Mouse (Mus musculus): ENCODE measurements around the gene Lyg2. TPM values are rescaled to one million over a fixed set of nuclear protein-coding genes. Genes with fewer than 3 reads are reported as not detected.

Gene Lyg2
- polyA plus RNA-seq (2015; fragmentation: Nextera tagmentation; extraction: Ambion mirVana) = not detected in 2 replicates

DNA sequence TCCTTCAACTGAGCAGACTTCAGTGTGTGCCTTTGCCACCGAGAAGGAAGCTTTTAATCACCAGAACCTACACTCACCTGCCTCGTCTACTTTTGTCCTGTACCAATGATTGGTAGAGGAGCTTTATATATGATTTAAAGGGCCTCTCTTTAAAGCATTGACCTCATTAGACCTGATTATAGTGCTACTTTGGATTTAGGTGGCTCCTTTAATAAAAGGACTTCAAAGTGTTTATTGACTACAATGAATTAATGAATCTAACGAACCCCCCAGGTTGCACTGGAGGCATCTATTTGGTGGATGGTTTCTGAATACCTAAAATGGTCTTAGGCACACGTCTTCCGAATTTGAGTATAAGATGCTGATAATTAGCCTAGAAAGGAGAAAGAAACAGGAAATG, at the start of gene Lyg2:
Gene Lyg2 (minus strand): TSS at position 101 of the 400 bp plus-strand sequence.
- Histone ChIP-seq H3K4me2 (no peak within 1 kb of the TSS), H3K9me3 (no peaks in the 10 kb centered on the region), H3K36me3 (no peaks in the 10 kb centered on the region), H3K9ac (no peak within 1 kb of the TSS), H3K27me3 (no peaks in the 10 kb centered on the region), H3K27ac (no peak within 1 kb of the TSS), H3K4me1 (no peaks in the 10 kb centered on the region), H3K4me3 (no peak within 1 kb of the TSS)
- no peak for ATAC-seq (ENCODE audit: borderline replicate concordance, extremely low read depth, low FRiP score, low TSS enrichment)
- 74% methylated on average over 5 of the region's 5 CpGs for WGBS

DNA sequence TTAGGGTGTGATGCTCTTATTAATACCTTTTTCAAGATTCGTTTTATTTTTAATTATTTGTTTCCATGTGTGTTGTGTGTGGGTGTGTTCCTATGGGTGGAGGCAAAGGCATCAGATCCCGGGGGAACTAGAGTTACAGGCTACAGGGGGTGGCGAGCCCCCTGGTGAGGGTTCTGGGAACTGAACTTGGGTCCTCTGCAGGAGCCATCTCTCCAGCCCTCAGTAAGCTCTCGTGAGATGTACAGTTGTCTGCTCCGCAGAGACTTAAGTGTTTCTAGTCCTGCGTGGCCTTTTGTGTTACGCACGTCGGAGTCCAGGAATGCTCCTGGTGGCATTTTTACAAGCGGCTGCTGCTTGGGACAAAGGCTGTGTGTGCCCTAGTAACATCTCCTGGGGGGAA, 49.3 kb upstream of the Lyg2 start:
- ATAC-seq (ENCODE audit: borderline replicate concordance, extremely low read depth, low FRiP score, low TSS enrichment) = no peak
- 58% methylated on average over 10 of the region's 10 CpGs for WGBS
- H3K4me1 ChIP-seq = 0 out of 2 replicates have a peak, but pooled peaks cover 3% of the 10 kb centered on the region

DNA sequence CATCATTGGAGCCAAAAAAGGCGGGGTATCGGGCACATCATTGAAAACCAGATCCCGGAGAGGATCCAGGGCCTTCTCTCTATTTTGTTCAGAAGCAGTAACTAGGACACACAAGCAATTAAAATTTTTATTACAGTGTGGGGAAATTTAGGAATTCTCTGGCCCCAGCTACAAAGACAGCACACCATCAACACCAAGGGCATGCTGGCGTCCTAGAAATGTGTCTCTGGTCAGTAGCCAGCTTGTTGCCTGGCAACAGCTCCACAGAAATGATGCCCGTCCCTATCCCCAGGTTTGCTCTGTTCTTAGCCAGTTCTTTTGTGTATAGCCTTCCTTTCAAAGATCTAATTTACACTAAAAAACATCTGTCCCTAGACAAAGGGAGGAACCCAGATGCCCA, 43.2 kb upstream of the Lyg2 start:
- 61% methylated on average over 5 of the region's 5 CpGs for WGBS

More for the DNA sequence above, 49.3 kb upstream of the Lyg2 start:
- Histone ChIP-seq H3K27ac (no peak overlapping the region), H3K36me3 (no peaks in the 10 kb centered on the region), H3K9ac (no peak overlapping the region), H3K27me3 (no peaks in the 10 kb centered on the region), H3K4me3 (no peak overlapping the region), H3K9me3 (no peaks in the 10 kb centered on the region), H3K4me2 (no peak overlapping the region)

DNA sequence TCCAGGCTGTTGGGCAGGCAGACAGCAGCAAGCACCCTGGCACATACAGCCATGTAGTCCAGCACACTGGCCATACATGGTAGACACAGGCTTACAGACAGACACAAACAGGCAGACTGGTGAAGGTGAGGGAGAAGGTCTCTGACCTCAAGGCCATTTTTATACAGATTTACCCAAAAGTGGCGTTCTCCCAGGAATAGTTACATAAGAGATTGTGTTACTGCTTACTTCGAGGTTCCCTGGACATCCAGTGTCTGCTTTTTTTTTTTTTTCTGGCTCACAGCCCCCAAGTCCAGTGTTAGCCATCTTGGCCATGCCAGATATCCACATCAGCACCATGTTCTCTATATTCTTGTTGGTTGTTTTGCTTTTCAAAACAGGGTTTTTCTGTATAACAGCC, 42.2 kb upstream of the Lyg2 start:
- no peak overlapping the region for H3K9ac ChIP-seq
- no peaks in the 10 kb centered on the region for H3K27me3 ChIP-seq
- H3K27ac ChIP-seq = no peak overlapping the region
- peaks cover 16% of the 10 kb centered on the region for H3K4me1 ChIP-seq
- H3K9me3 ChIP-seq = no peaks in the 10 kb centered on the region
- no peak overlapping the region for H3K4me3 ChIP-seq
- 68% methylated on average over 2 of the region's 2 CpGs for WGBS
- ATAC-seq (ENCODE audit: borderline replicate concordance, extremely low read depth, low FRiP score, low TSS enrichment) = no peak
- H3K4me2 ChIP-seq = no peak overlapping the region
- no peaks in the 10 kb centered on the region for H3K36me3 ChIP-seq

More for the DNA sequence above, 43.2 kb upstream of the Lyg2 start:
- H3K9me3 ChIP-seq = no peaks in the 10 kb centered on the region
- no peak overlapping the region for H3K9ac ChIP-seq
- H3K4me3 ChIP-seq = no peak overlapping the region
- no peak for ATAC-seq (ENCODE audit: borderline replicate concordance, extremely low read depth, low FRiP score, low TSS enrichment)
- H3K4me2 ChIP-seq = no peak overlapping the region
- H3K36me3 ChIP-seq = no peaks in the 10 kb centered on the region
- peaks cover 16% of the 10 kb centered on the region for H3K4me1 ChIP-seq
- no peak overlapping the region for H3K27ac ChIP-seq
- no peaks in the 10 kb centered on the region for H3K27me3 ChIP-seq

DNA sequence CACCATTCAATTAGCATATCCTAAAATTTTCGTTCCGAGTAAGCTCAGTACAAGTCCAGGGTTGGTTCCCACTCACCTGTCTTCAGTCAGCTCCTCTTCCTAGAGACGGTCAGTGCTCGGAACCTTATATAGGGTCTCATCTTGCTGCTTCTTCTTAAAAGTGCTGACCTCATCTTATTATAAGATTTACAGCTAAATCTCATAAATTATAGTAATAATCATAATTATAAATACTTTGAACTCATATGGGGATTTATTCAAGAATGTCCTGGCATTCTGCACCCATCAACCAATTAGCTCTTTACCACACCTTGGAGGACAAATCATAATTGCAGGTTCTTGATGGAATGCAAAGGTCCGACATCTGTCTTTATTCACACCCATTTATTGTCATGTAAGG, 41.4 kb upstream of the Lyg2 start, which contains the start of gene Lyg1:
Gene Lyg1 (minus strand): TSS at position 101 of the 400 bp plus-strand sequence.
- WGBS = 82% methylated on average over 5 of the region's 5 CpGs
- ATAC-seq (ENCODE audit: borderline replicate concordance, extremely low read depth, low FRiP score, low TSS enrichment) = no peak

DNA sequence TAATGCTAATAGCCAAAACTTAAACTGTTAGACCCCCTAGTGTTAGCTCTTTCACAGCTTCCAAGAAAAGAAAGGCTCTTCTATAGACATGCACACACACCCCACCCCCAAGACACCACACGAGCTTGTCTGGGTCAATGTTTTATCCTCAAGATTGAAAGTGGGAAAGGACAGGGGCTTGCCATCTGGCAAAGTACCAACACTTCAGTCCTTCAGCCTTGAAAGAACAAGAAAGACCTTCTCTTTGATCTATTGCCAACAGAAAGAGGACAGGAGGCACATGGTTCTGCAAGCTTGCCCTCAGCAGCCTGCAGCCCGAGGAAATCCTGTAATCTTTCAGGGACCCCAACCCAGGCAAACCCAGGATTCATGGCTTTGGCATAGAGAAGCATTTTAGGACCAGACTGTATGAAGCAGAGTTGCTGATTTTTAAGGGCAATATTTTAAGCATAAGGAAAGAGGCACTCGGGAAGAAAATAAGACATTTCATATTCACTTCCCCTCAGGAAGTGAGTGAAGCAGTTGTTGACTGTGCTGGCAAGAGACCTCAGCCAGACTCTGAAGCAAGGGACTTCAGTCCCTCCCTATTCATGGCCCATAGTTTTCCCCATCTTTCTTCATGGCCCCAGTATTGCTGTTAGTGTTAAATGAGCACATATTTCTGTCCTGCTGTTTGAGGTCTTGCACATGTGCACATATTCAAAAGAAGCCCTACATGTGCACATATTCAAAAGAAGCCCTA, 40.6 kb upstream of the Lyg2 start:
- 5% methylated on average over 3 of the region's 3 CpGs for WGBS
- Histone ChIP-seq H3K27ac (peak overlapping the region; percentile 86), H3K9me3 (no peaks in the 10 kb centered on the region), H3K4me3 (no peak overlapping the region), H3K4me2 (peak overlapping the region; percentile 43), H3K27me3 (no peaks in the 10 kb centered on the region), H3K36me3 (no peaks in the 10 kb centered on the region), H3K4me1 (peaks cover 16% of the 10 kb centered on the region), H3K9ac (no peak overlapping the region)
- ATAC-seq (ENCODE audit: borderline replicate concordance, extremely low read depth, low FRiP score, low TSS enrichment) = peak; percentile 88

More for the DNA sequence above, 41.4 kb upstream of the Lyg2 start, which contains the start of gene Lyg1:
- H3K4me2 ChIP-seq = peak within 1 kb of the TSS; percentile 43
- H3K4me3 ChIP-seq = no peak within 1 kb of the TSS
- H3K9ac ChIP-seq = no peak within 1 kb of the TSS
- H3K4me1 ChIP-seq = peaks cover 16% of the 10 kb centered on the region
- peak within 1 kb of the TSS; percentile 86 for H3K27ac ChIP-seq
- no peaks in the 10 kb centered on the region for H3K27me3 ChIP-seq
- H3K36me3 ChIP-seq = no peaks in the 10 kb centered on the region
- no peaks in the 10 kb centered on the region for H3K9me3 ChIP-seq

DNA sequence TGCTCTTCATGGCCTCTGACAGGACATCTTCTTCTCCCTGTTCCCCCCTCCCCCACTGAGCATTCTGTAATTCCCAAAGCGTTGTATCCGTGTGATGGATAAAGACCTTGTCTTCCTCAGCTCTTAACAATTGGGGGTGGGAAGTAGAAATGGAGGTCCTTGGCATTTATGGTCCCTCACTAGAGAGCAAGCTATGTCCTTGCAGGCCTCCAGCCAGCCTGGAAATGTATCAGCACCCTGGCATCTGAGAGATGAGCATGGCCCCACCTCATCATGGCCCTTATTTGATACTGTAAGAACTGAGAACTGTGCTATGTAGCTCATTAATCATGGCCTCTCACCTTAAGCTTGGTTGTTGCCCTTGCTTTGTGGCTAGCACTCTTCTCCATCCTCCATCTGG, 39.0 kb upstream of the Lyg2 start:
- Histone ChIP-seq H3K4me2 (no peak overlapping the region), H3K27me3 (no peaks in the 10 kb centered on the region), H3K27ac (no peak overlapping the region), H3K9ac (no peak overlapping the region), H3K4me1 (peaks cover 16% of the 10 kb centered on the region), H3K9me3 (no peaks in the 10 kb centered on the region), H3K4me3 (no peak overlapping the region), H3K36me3 (no peaks in the 10 kb centered on the region)
- WGBS = 84% methylated on average over 2 of the region's 2 CpGs
- no peak for ATAC-seq (ENCODE audit: borderline replicate concordance, extremely low read depth, low FRiP score, low TSS enrichment)

DNA sequence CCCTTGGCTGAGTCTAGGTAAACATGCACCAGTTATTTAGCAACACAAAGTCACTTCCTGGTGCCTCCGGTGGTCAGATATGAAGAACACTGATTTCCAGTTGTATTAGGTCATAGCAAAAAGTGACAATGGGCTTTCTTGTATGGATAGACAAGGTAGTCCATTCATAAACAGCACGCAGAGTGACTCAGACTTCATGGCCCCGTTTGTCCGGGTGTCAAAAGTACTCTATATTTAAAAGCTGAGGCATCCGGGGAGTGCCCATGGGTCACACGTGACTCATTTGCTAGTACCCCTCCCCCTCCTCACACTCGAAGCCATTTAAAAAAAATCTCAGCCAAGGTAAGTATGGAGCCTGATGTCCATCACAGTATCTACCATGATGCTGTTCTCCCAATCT, 38.5 kb upstream of the Lyg2 start:
- WGBS = 57% methylated on average over 7 of the region's 7 CpGs
- Histone ChIP-seq H3K27ac (no peak overlapping the region), H3K36me3 (no peaks in the 10 kb centered on the region), H3K27me3 (no peaks in the 10 kb centered on the region), H3K9ac (no peak overlapping the region), H3K4me2 (no peak overlapping the region), H3K4me3 (no peak overlapping the region), H3K4me1 (peaks cover 16% of the 10 kb centered on the region), H3K9me3 (no peaks in the 10 kb centered on the region)
- no peak for ATAC-seq (ENCODE audit: borderline replicate concordance, extremely low read depth, low FRiP score, low TSS enrichment)

DNA sequence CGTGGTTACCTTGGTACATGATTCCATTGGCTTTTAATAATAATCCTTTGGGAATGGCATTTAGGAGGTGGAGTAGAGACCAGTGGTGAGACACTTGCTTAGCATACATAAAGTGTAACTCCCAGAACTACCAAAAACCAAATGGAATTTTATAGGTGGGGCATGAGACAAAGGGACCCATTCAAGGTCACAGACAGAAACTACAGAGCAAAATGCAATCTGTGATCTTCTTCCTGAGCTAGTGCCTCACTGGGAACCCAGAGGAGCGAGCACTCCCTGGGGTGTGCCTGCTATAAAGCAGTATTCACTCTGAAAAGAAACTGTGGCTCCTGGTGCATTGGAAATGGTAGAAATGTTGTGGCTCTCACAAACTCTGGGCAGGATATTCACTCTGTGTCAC, 32.6 kb upstream of the Lyg2 start:
- Histone ChIP-seq H3K27ac (no peak overlapping the region), H3K4me2 (no peak overlapping the region), H3K4me3 (no peak overlapping the region), H3K9ac (no peak overlapping the region), H3K9me3 (no peaks in the 10 kb centered on the region), H3K27me3 (no peaks in the 10 kb centered on the region), H3K36me3 (no peaks in the 10 kb centered on the region), H3K4me1 (no peaks in the 10 kb centered on the region)
- ATAC-seq (ENCODE audit: borderline replicate concordance, extremely low read depth, low FRiP score, low TSS enrichment) = no peak
- 81% methylated on average over 2 of the region's 2 CpGs for WGBS

DNA sequence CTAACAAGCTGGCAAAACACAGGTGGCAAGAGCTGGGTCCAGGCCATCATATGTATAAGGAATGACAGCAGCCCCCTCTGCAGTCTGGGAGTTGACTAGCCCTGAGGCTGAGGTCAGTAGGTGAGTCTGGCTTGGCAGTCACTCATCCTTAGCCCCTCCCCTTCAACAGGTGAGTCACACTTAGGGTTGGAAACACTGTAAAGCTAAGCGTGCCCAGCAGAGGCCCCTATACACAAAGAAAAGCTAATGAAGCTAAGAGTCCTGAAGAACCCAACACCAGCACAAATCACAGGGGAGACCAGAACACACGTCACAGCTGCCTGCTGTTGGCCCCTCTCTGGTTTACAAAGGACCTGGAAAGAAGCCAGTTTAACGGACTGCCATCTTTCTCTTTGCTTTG, 15.5 kb upstream of the Lyg2 start:
- ATAC-seq (ENCODE audit: borderline replicate concordance, extremely low read depth, low FRiP score, low TSS enrichment) = peak; percentile 55
- no peaks in the 10 kb centered on the region for H3K9me3 ChIP-seq
- H3K27me3 ChIP-seq = no peaks in the 10 kb centered on the region

DNA sequence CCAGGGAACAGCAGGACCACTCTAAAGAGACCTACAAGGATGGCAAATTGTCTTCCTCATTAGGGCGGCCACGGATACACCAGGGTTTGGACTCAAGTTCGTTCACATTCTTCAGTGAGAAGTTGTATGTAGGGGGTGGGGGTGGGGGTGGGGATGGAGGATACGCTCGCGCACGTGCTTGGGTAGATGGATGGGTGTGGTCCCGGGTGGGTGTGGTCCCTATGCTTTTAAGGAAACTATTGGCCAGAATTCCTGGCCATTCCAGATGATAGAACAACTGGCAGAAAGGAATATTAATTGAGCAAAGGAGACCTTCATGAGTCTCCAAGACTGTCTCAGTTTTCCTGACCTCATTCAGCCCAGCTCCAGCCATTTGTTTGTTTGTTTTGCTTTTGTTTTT, 9.7 kb upstream of the Lyg2 start:
- Histone ChIP-seq H3K9ac (no peak overlapping the region), H3K4me3 (no peak overlapping the region), H3K4me2 (no peak overlapping the region), H3K4me1 (no peaks in the 10 kb centered on the region), H3K9me3 (no peaks in the 10 kb centered on the region), H3K27ac (no peak overlapping the region), H3K36me3 (no peaks in the 10 kb centered on the region), H3K27me3 (no peaks in the 10 kb centered on the region)
- WGBS = 67% methylated on average over 8 of the region's 8 CpGs
- no peak for ATAC-seq (ENCODE audit: borderline replicate concordance, extremely low read depth, low FRiP score, low TSS enrichment)

More for the DNA sequence above, 15.5 kb upstream of the Lyg2 start:
- Histone ChIP-seq H3K4me3 (no peak overlapping the region), H3K4me2 (no peak overlapping the region), H3K4me1 (no peaks in the 10 kb centered on the region), H3K36me3 (no peaks in the 10 kb centered on the region), H3K27ac (no peak overlapping the region), H3K9ac (no peak overlapping the region)
- 7% methylated on average over 3 of the region's 3 CpGs for WGBS

DNA sequence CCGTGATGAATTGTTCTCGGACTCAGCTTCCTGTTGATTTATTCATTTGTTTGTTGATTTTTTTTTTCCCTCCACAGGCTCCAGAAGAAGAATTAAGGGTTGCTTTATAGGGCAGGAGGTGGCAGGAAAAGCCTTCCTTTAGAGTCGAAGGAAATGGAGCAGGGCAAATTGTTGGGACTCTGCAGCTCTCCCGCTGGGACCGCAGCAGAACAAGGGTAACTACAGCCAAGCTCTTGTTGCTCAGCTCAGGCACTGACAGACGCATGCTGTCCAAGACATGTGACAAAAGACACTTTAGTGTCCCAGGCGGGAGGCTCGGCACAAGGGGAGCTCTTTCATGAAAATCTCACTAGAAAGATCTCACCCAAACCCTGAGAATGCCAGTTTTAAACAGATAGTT, 6.2 kb upstream of the Lyg2 start:
- Histone ChIP-seq H3K4me2 (no peak overlapping the region), H3K9me3 (no peaks in the 10 kb centered on the region), H3K9ac (no peak overlapping the region), H3K4me3 (no peak overlapping the region), H3K27me3 (no peaks in the 10 kb centered on the region), H3K36me3 (no peaks in the 10 kb centered on the region), H3K27ac (no peak overlapping the region), H3K4me1 (no peaks in the 10 kb centered on the region)
- no peak for ATAC-seq (ENCODE audit: borderline replicate concordance, extremely low read depth, low FRiP score, low TSS enrichment)
- WGBS = 44% methylated on average over 8 of the region's 8 CpGs

Data from lung, embryonic 15.5 days (tissue).